In the genomic region with DNA sequence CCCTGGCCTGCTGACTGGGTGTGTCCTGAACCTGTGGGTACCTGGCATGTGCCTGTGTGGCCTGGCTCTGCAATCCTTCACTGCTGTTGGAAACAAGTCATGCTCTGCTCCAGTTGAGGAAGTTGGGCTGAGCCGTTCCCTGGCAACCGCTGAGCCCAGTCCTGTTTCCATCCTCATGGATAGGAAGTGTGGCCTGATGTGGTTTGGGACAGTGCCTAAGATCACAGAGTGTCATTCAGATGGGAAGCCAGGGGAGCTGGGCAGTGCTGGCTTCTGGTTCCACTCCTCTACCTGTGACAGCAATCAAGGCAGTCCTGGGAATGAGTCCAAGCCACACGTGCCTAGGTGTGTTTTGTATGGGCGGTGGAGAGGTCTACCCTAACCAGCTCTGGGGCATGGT, we compare ENCODE assay signal across 13 mouse cellular contexts. TPM values are rescaled to one million over a fixed set of nuclear protein-coding genes. Genes with fewer than 3 reads are reported as not detected.
DNase-seq lines count a peak whose midpoint lies in the region; ATAC-seq lines count a peak whose summit lies in the region.
"Had no signal": no experiment of that assay in that cellular context is flagged by ENCODE, and none has a peak within 500 bp of the region (broad histone marks: within the 10 kb centered on the region; RNA-seq: fewer than 3 reads in every experiment).

No protein-coding gene starts in this region.

- no peak overlapping the region for H3K9ac ChIP-seq in kidney, embryonic 15.5 days
- no peak overlapping the region for H3K9ac ChIP-seq in midbrain, embryonic 11.5 days (ENCODE audit: low read length)
- H3K9ac ChIP-seq: hindbrain, embryonic 14.5 days; midbrain, embryonic 12.5 days had no signal

- peak; percentile 26 to 49 for DNase-seq in kidney, postnatal 25 days
- DNase-seq in fibroblast of lung, adult 2 months (ENCODE audit: low read depth) = peak; percentile 62
- peak; percentile 54 for DNase-seq in heart, postnatal 25 days (ENCODE audit: low spot score)
- peak; percentile 44 to 73 for DNase-seq in lung, postnatal 4 days
- DNase-seq in thymus, adult 18-20 months = no peak
- no peak for DNase-seq in right cerebral cortex, postnatal 25 days
- DNase-seq in midbrain, embryonic 11.5 days (ENCODE audit: low spot score, missing footprints) = no peak
- DNase-seq: liver; spleen, adult 18-20 months; thymus, postnatal 14 days had no signal

- H3K27ac ChIP-seq in kidney, embryonic 15.5 days = no peak overlapping the region
- H3K27ac ChIP-seq in midbrain, embryonic 11.5 days (ENCODE audit: low read depth, low read length) = no peak overlapping the region
- H3K27ac ChIP-seq: midbrain, embryonic 12.5 days had no signal

- intact Hi-C loops in heart, postnatal 25 days (cut with DNase I) = no loop called here

- no peak overlapping the region for H3K4me3 ChIP-seq in kidney, embryonic 15.5 days (replicated peaks)
- no peak overlapping the region for H3K4me3 ChIP-seq in midbrain, embryonic 11.5 days (ENCODE audit: low read depth, low read length)
- H3K4me3 ChIP-seq: midbrain, embryonic 12.5 days had no signal

- 90% methylated on average over 4 of the region's 4 CpGs for WGBS in kidney, embryonic 15.5 days
- whole genome bisulfite sequencing in midbrain, embryonic 11.5 days = 91% methylated on average over 4 of the region's 4 CpGs

- ATAC-seq in kidney, embryonic 15.5 days (replicated peaks; ENCODE audit: low FRiP score) = no peak
- no peak for ATAC-seq in midbrain, embryonic 11.5 days (ENCODE audit: low FRiP score)

- H3K27me3 ChIP-seq in kidney, embryonic 15.5 days = no peaks in the 10 kb centered on the region
- no peaks in the 10 kb centered on the region for H3K27me3 ChIP-seq in midbrain, embryonic 11.5 days (ENCODE audit: control insufficient read depth, insufficient read depth, low read length)
- H3K27me3 ChIP-seq: midbrain, embryonic 12.5 days had no signal

- peaks cover 6% of the 10 kb centered on the region; the same call in 1 of the 2 replicates for H3K36me3 ChIP-seq in kidney, embryonic 15.5 days
- no peaks in the 10 kb centered on the region for H3K36me3 ChIP-seq in midbrain, embryonic 11.5 days (ENCODE audit: control insufficient read depth, insufficient read depth, low read length)
- H3K36me3 ChIP-seq: midbrain, embryonic 12.5 days had no signal

- H3K4me2 ChIP-seq in kidney, embryonic 15.5 days = no peak overlapping the region
- no peak overlapping the region for H3K4me2 ChIP-seq in midbrain, embryonic 11.5 days
- H3K4me2 ChIP-seq: hindbrain, embryonic 14.5 days; midbrain, embryonic 12.5 days had no signal

- peaks cover 20% of the 10 kb centered on the region for H3K4me1 ChIP-seq in kidney, embryonic 15.5 days
- no peaks in the 10 kb centered on the region for H3K4me1 ChIP-seq in midbrain, embryonic 11.5 days (ENCODE audit: control insufficient read depth, insufficient read depth, low read length)

- no peaks in the 10 kb centered on the region for H3K9me3 ChIP-seq in kidney, embryonic 15.5 days (replicated peaks)
- no peaks in the 10 kb centered on the region for H3K9me3 ChIP-seq in midbrain, embryonic 11.5 days (ENCODE audit: control insufficient read depth, low read length)
- H3K9me3 ChIP-seq: midbrain, embryonic 12.5 days had no signal

RNA-seq across cellular contexts. Expression of a gene that starts 53.2 kb away (rescaled TPM):
- polyA plus RNA-seq in kidney, embryonic 15.5 days (2015; fragmentation: Nextera tagmentation; extraction: Ambion mirVana) = 51.0 and 62.1 TPM in 2 replicates
- total RNA-seq in heart, postnatal 25 days (2021) = 10 to 100 TPM; 50.0 to 58.3 TPM
- 19.7 and 21.6 TPM in 2 replicates for polyA plus RNA-seq in midbrain, embryonic 11.5 days (2014; fragmentation: Nextera tagmentation; extraction: Ambion mirVana)

Comparison
In these comparisons a context has a peak if more than half of its experiments do, and no peak if none do; other contexts are left out.
1. DNase-seq: peak in kidney, postnatal 25 days (2 of 2), fibroblast of lung, adult 2 months (single experiment), heart, postnatal 25 days (single experiment) and lung, postnatal 4 days (2 of 2); none in thymus, adult 18-20 months (0 of 2), right cerebral cortex, postnatal 25 days (single experiment) and midbrain, embryonic 11.5 days (single experiment).